Mouse (Mus musculus) neutrophil, adult 5-6 weeks (primary cell): ENCODE measurements around the gene Vmn1r26. TPM values are rescaled to one million over a fixed set of nuclear protein-coding genes. Genes with fewer than 3 reads are reported as not detected.
"Not testable (repeated sequence)": the region's sequence is repeated elsewhere in the genome, so short reads cannot be mapped to it uniquely, and the experiment has no call there.

Source experiments
- ATAC-seq: fragments of 151-379, 151-347 bp; 2 replicates; pipeline ENCODE4 v1.8.0; 2017; ENCODE audit warnings: mild to moderate bottlenecking, moderate TSS enrichment; ENCODE audit not compliant: insufficient number of reproducible peaks, poor library complexity, low FRiP score, severe bottlenecking; ENCODE audit errors: extremely low read depth
- total RNA-seq: library from RNA; stranded (forward); fragments of 200-1000 nt; gene quantifications from 2 replicates; pipeline ENCODE4 v1.2.3, GENCODE M21; 2017

Vmn1r26 gene
- not detected in 2 replicates for total RNA-seq

DNA sequence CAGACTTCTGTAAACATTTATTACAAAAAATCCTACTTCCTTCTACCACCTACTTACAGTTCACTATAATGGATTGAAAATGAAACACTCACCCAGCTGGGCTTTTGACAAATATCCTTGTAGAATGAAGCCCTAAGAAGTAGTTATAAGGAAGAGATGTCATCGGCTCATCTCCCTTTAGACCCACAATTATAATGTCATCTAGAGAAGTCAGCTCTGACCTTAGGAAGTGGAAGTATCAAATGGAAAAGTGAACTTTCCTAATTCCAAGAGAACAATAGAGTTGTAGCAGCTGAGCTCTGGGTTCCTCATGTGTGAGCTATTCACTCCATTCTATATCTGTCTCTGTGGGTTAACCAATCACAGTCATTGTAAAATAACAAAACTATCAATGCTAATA, at the start of gene Vmn1r26:
Vmn1r26 (minus strand) TSS at position 101 of the 400 bp plus-strand sequence.
- ATAC-seq: no peak

DNA sequence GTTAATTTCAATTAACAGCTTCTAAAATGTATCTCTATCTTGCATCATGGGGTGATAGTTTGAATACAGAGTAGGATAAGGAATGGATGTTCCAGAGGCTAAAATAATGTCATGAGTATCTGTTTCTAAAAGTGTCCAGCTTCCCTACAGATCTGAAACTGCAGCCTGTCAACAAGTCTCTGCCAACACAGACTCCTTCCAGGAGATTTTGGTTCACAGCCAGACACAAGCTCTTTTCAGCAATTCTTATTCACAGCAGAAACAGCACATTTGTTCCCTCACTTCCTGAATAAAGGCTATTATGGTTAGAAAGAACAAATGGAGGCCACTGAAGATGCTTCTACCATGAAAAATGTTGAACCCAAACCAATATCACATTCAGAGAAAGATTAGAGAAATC, 29.1 kb upstream of the Vmn1r26 start:
- no peak for ATAC-seq

DNA sequence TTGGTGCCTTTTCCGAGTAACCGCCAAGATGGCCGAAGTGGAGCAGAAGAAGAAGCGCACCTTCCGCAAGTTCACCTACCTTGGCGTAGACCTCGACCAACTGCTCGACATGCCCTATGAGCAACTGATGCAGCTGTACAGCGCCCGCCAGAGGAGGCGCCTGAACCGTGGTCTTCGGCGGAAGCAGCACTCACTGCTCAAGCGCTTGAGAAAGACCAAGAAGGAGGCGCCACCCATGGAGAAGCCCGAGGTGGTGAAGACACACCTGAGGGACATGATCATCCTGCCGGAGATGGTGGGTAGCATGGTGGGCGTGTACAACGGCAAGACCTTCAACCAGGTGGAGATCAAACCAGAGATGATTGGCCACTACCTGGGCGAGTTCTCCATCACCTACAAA, 2.5 kb upstream of the Vmn1r26 start:
- ATAC-seq: not testable (repeated sequence)

DNA sequence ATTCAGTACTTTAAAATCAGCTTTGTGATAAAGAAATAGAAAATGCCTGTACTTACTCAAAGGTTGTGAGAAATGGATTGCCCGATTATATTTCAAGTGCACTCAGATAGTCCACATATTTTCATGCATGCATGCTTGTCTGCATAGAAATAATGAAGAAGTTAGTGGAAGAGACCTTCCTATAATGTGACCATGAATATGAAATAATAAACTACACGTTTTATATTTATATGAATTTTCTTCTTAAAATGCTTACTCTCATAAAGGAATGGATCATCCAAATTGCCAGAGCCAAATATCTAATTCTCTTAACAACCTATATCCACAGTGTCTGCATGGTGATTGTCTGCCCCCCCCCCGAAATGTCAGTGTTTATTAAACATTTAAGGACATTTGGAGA, 34.2 kb downstream of the Vmn1r26 start, which contains the start of gene Vmn1r25:
Vmn1r25 (minus strand) TSS at position 101 of the 400 bp plus-strand sequence.
- ATAC-seq: no peak

DNA sequence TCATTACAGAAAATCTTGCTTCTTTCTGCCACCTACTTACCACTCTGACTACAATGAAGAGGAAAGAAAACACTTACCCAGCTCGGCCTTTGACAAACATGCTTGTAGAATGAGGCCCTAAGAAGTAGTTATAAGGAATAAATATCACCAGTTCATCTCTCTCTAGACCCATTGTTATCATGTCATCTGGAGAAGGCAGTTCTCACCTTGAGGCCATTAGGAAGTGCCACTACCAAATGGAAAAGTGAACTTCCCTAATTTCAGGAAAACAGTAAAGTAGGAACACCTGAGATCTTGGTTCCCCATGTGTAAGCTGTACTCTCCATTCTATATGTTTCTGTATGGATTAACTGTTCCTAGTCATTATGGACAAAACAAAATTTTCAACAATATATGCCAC, 53.6 kb downstream of the Vmn1r26 start, which contains the start of gene Vmn1r24:
Vmn1r24 (minus strand) TSS at position 101 of the 400 bp plus-strand sequence.
- not testable (repeated sequence) for ATAC-seq

Other genes starting within 250 kb of the Vmn1r26 start
- gene Vopp1, start 190.0 kb downstream of the Vmn1r26 start, total RNA-seq: 15.6 and 19.4 TPM in 2 replicates
- gene Vmn1r21, start 164.8 kb downstream of the Vmn1r26 start, total RNA-seq: not detected in 2 replicates
- not detected in 2 replicates for gene Vmn1r22, start 107.1 kb downstream of the Vmn1r26 start, total RNA-seq
- not detected in 2 replicates for gene Vmn1r23, start 88.3 kb downstream of the Vmn1r26 start, total RNA-seq
- gene Vmn1r24, start 53.7 kb downstream of the Vmn1r26 start, total RNA-seq: 0.47 TPM in 1 of 2 replicates, not detected in the other
- not detected in 2 replicates for gene Vmn1r25, start 34.3 kb downstream of the Vmn1r26 start, total RNA-seq
- gene Vmn1r27, start 203.7 kb upstream of the Vmn1r26 start, total RNA-seq: 0.23 TPM in 1 of 2 replicates, not detected in the other
- not detected in 2 replicates for gene Vmn1r28, start 246.9 kb upstream of the Vmn1r26 start, total RNA-seq